Mouse (Mus musculus) liver, adult 2 months (tissue): ENCODE measurements around the gene Ddr2.

Experiments used
- CTCF ChIP-seq: fragments of 200-500 bp; IDR thresholded peaks from 2 replicates; pipeline ENCODE4 v1.5.1; 2011; ENCODE audit warnings: low read depth, low read length, control low read depth
- POLR2A ChIP-seq: fragments of 200-500 bp; IDR thresholded peaks from 2 replicates; pipeline ENCODE4 v1.6.1; 2011; ENCODE audit warnings: low read length, control low read depth; ENCODE audit not compliant: insufficient read depth; ENCODE audit errors: extremely low read depth

- no peak for TF ChIP-seq CTCF
- no peak for TF ChIP-seq POLR2A
These were observed 54.3 kb downstream of the Ddr2 start for GRCm38 (mm10) chr1:170056214-170056613.
